Mouse (Mus musculus) cerebellum, postnatal 25 days (tissue): ENCODE measurements around the gene Il1rap.

Experiments
- DNase-seq, 2 experiments: peaks; one replicate each; pipeline ENCODE4 v3.0.0; 2021; ENCODE audit warnings: mixed read lengths in 2 of 2

Il1rap gene

GRCm38 (mm10) chr16:26612499-26613220 is 31.2 kb downstream of the Il1rap start:
- peak; percentile 12 to 55 for DNase-seq

DNA sequence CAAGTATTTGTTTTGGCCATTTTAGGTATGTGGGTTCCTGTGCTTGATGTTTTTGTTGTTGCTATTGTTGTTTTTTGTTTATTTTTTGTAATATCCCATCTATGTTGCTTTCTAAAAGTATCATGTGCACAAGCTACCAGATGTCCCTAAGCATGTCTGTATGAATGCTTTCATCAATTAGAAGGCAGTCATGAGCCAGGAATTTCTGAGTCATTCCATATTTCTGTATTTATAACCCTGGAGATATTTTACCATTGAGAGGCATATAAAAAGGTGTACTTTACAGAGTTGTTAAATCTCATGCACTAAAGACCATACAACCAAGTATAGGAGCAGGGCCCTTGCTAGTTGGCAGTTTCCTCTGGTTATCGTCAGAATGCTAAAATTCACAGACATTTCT is 41.6 kb downstream of the Il1rap start:
- no peak for DNase-seq

DNA sequence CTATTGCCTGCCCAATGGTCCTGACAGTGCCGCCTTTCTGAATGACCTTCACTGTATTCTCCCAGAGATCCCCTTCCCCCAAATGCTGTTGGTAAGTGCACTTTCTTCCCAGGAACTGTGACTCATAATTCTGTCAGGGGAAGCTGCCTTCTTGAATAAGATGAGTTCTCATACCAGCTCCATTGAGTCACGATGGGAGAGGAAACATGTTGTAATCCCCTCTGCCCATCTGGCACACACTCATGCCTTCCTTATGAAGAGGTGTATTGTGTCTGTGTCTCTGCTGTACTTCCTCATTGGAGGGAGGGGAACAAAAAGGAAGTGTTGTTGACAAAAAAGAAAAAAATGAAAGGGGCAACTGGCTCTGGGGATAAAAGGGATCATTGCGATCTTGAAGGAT is 44.6 kb downstream of the Il1rap start:
- DNase-seq = no peak

GRCm38 (mm10) chr16:26634800-26635199 is 53.3 kb downstream of the Il1rap start:
- DNase-seq = no peak

GRCm38 (mm10) chr16:26643077-26643476 is 61.6 kb downstream of the Il1rap start:
- DNase-seq = no peak

DNA sequence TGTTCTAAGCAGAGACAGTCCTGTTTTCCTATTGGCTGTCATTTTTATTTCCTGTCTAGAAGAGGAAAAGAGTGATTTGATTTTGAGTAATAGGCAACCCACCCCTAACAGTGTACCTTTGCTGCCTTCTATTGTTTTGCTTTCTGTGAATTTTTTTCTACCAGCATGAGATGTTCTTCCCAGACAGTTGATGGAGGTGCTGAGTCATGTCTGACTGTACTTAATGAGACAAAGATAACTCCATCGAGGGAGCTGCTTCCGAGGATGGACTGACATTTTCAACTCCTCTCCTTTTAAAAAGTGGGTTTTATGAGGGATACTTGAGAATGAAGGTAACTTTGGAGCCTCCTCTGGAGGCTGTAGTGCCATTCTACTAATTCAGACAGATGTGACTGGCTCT is 64.6 kb downstream of the Il1rap start:
- no peak for DNase-seq

- DNase-seq = no peak
These were observed 65.5 kb downstream of the Il1rap start for GRCm38 (mm10) chr16:26647036-26647435.

DNA sequence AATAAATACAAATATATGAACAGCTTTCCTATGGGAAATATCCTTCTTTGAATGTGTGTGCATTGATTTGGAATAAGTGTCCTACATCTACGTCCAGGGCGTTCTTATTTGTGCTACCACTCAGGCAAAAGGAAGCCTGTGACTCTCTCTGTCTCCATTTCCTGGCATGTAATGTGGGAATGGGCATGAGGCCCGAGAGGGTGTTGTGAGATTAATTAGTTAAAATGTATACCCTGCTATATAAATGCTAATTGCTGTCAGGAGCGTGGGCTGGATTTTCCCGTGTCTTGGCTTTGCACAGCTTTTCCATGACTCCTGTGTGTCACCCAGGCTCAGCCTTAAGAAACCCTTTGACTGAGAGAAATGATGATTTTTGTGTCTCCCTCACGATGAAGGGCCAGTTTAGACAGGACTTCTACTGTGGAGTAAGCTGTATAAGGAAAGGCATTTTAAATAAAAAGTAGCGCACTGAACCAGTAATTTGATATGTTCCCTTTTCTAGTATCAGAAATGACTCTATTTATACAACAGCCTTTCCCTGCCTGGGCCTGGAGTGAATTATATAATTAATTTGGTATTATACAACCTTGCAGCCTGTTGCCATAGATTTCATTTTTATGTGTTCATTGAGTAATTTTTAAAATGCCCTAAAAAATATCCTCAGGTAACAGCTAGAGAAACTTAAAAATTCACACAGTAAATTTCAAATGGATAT is 81.4 kb downstream of the Il1rap start:
- no peak for DNase-seq

DNA sequence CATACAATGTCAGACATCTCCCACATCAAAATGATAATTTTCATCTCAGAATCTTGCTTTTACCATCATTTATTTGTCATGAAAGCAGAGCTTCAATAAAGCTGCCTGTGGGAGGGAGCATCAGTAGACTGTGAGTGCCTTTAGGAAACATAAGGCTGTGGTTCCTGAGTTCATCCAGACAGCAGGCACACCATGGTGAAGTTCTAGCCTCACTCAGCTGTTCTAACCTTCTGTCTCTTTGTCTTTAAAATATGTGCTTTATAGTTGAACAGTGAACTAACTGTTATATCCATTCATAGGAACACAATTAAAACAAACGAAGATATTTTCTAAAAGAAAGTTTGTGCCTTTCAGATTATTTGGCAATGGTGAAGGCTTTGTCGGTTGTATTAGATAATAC is 84.9 kb downstream of the Il1rap start:
- DNase-seq = no peak

DNA sequence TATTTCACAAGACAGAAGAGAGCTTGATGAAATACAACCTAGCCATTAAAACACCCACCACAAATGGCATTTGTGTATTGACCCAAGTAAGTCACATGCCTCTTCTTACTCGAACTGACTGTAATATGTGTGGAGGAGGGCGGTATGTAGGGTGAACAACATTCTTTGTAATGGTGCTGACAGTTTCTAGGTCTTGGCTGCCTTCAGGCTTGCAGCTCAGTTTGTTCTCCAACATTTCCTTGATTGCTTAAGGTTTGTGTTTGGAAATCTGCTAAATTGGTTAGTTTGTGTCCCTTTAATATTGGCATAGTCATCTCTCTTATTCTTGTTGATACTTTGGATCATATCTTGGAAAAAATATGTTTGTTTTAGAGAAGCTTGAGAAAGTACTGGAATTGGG is 87.6 kb downstream of the Il1rap start:
- DNase-seq = no peak

- DNase-seq = no peak
These were observed 98.9 kb downstream of the Il1rap start for GRCm38 (mm10) chr16:26680381-26680780.

DNA sequence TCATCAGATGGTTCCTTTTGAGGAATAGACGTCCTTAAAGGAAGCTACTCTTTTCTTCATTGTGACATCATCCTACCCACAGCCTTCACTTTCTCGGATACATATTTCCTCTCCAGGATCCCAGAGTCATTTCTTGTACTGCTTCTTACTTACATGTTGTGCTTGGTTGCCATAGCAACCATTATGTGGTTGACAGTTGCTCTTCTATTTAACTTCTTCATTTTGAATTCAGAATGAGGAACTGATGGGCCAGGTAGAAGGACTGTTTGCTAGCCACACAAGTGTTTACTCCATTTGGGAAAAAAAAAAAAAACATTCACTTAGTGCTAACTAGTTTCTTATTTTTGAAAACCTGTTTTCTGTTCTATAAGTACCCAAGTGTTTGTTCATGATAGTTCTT is 108.3 kb downstream of the Il1rap start:
- no peak for DNase-seq

DNA sequence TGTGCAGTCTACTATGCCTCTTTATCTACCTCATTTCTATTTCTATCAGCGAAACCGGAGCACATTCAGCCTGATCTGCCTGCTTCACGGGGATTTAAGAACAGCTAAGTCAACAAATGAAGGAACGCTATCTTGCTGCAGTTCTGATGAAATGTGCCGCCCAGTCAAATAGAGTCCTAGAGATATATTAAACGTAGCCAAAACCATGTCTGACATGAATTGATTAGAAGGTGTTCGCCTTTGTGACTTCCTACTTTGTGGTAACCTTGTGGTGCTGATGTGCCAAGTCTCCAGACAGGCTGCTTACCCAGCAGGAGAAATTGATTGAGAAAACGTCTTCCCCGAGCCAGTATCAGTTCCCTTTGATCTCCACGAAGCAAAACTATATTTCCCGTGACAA is 109.8 kb downstream of the Il1rap start:
- DNase-seq = no peak

DNA sequence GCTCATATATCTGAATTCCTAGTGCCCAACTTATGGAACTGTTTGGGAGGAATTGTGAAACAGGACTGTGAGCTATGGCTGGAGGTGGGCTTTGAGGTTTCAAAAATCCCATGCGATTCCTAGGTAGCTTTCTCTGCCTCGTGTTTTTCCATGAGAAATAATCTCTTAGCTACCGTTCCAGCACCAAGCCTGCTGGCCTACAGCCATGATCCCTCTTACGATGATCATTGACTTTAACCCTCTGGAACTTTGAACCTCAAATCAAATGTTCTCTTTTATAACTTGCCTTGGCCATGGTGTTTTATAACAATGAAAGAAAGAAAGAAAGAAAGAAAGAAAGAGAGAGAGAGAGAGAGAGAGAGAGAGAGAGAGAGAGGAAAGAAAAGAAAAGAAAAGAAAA is 116.6 kb downstream of the Il1rap start:
- DNase-seq = no peak

DNA sequence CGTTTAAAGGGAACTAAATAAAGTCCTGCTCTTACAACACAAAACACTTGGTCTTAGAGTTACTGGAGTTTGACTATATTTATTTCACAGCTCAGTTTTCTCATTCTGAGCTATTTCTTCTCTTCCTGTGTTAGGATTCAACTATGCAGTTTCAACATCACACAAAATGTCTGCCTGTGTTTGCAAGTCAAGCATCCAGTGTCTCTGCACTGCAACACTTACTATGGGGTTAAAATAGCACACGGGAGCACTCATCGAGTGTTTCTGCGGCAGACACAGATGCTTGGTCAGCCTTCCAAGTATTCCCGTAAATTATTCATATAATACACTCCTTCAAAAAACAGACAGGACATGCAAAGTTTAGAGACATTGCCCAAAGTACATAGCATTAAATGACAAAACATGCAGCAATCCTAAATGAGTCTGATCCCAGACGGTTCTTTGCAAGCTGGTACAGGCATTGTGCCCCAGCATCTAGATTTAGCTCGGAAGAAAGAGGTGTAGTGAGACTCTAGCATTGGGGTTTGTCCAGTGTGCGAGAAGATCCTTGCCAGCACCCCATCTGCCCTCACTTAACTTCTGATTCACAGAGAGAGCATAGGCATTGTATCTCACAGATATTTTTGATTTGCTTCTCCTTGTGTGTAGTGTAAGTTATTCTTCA is 119.1 kb downstream of the Il1rap start:
- DNase-seq = no peak

DNA sequence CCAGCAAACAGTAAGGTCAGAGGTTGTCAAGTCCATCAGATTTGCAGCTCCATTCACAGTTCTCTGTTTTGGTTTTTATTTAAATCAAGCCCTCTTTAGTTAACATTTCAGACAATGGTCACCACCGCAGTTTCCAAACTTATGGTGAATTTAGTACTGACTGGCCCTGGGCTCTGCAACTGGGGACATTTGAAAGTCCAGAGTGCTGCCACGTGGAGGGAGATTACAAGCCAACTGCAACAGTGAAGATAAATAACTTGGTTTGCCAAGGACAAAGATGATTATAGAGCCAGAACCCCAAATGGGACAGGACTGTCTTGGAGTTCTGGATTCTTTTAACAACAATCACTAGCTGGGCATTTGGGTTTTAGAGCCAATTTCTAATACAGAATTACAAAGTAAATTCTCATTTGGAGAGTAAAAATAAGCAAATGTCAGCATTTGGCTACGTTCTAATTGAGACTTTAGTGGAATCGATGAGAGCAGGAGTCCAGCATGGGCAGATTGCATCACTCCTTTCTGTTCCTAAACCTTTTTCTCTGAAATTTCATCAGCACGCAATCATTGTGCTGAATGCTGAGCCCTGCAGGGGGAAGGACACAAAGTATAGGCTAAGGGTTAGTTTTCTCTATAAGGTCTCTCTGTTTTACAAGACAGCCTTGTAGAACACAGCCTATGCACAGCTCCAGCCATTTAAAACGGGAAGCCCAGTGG is 124.3 kb downstream of the Il1rap start:
- no peak for DNase-seq

DNA sequence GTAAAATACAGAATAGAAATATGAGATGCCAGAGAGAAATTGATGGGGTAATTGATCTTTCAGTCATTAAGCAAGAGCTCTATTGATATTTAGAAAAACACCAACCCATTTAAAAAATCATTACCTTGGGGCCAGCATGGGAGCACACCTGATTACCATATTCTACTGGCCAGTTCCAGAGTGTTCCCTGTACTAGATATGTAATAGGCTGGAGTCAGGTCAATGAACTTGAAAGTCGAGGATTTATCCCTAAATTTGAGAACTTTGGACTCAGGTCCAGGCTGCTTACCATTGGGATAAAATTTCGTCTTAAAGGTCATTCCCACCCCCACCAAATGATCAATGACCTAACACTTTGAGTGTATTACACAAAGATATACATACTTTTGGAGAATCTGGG is 125.0 kb downstream of the Il1rap start:
- DNase-seq = no peak

GRCm38 (mm10) chr16:26710922-26711321 is 129.4 kb downstream of the Il1rap start:
- no peak for DNase-seq

- DNase-seq = no peak
These were observed 132.2 kb downstream of the Il1rap start for GRCm38 (mm10) chr16:26713538-26714316.

GRCm38 (mm10) chr16:26722464-26722863 is 141.0 kb downstream of the Il1rap start:
- peak; percentile 9 to 30 for DNase-seq

DNA sequence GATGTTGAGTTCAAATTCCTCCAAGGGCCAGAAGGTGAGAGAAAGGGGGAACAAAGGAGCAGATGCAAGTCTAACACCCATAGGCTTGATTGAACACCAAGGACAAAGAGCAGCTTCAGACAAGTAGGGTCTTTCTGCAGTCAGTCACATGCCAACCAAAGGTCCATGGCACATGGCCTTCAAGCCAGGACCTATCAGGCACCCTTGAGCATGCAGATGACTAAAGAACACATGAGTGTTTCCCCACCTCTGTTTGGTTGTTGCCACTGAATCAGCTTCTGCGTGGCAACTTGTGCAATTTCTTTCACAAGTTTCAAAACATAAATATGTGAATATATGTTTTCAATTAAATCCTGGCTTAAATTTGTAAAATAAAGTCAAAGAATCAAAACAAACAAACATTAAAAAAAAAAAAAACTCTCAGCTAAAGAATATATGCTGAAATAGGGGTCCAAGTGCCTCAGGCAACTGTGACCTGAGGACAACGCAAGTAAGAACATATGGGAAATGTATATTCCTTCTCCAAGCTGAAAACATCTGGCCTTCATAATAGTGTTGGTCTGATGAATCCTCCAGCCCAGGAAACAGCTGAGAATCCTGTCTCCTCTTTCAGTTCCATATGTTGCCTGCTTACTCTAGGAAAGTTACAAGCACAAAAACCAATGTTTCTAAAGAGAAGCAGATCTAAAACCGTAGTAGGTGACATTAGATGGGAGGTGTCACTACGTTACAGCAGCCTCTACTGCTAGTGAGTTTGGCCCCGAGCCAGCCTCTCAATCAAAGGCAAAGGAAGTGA is 142.6 kb downstream of the Il1rap start:
- no peak for DNase-seq

DNA sequence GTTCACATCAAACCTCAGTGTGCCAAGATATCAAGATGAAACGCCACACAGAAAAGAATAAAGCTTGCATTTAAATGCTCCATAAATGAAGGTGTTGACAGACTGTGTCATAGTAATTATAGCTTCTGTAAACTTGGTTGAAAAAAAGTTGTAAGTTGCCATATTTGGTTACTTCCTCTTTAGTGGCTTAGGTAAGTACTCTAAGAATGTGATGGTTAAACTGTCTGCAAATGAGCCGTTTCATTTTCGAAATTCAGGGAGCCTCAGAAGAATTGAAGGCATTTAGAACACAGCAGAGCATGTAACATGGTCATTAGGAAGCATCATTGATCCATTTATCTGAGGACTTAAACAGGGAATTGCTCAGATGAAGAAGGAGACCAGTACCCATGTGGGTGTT is 146.6 kb downstream of the Il1rap start:
- DNase-seq = no peak
